Mouse (Mus musculus): ENCODE results near the gene Kcnh3.
"Not testable (repeated sequence)": the region's sequence is repeated elsewhere in the genome, so short reads cannot be mapped to it uniquely, and the experiment has no call there.

Gene Kcnh3

DNA sequence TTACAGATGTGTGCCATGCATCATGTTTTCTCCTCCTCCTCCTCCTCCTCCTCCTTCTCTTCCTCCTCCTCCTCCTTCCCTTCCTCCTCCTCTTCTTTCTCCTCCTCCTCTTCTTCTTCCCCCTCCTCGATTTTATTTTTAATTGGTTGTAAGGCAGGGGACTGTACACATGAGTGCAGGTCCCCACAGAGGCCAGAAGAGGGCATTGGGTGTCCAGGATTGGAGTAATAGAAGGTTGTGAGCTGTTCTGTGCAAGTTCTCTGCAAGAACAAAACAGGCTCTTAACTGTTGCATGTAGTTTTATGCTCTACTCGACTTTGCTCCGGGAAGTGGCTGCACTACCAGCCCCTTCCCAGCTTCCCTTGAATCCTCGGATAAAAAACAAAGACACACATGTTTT lies 15.5 kb downstream of the Kcnh3 start:
- DNase-seq (ENCODE audit: low spot score): no peak

DNA sequence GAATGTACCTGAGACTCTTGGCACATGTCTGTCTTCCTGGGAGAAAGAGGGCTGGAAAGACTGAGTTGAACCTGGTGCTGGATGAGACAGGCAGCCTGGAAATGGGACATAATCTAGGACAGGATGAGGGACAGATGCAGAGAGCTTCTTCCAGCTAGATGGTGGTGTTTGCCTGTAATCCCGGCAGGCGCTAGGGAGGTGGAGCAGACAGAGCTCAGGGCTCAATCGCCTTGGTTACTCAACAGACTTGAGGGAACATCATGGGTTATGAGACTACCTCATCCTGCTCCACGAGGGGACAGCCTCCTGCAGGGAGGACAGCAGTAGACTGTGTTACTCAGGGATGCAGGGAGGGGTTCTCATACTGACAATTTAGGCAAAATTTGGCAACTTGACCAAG lies 16.6 kb downstream of the Kcnh3 start:
- no peak for DNase-seq (ENCODE audit: low spot score)

GRCm38 (mm10) chr15:99242045-99242444 lies 17.4 kb downstream of the Kcnh3 start:
- no peak for DNase-seq (ENCODE audit: low spot score)

GRCm38 (mm10) chr15:99246736-99247135 lies 22.1 kb downstream of the Kcnh3 start:
- not testable (repeated sequence) for DNase-seq (ENCODE audit: low spot score)

- no peak for DNase-seq (ENCODE audit: low spot score)
These were observed 24.3 kb downstream of the Kcnh3 start for GRCm38 (mm10) chr15:99248972-99249371.

DNA sequence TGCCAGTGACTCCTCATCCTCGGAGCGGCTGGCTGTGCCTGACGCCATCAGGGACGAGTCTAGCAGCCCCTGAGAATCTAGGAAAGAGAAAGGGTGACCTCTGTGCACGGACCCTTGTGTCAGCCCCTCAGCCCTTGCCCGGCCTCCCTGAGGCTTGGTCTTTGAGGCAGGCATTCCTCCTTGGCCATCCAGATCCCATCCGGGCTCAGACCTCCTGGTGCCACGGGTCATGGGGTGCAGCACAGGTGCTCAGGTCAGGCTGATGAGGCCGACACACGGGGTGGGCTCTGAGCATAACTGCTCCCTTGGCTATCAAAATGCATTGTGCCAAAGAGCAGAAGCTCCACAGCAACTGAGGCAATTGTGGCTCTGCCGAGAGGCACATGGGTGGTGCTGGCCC lies 25.3 kb downstream of the Kcnh3 start:
- DNase-seq (ENCODE audit: low spot score): no peak

DNA sequence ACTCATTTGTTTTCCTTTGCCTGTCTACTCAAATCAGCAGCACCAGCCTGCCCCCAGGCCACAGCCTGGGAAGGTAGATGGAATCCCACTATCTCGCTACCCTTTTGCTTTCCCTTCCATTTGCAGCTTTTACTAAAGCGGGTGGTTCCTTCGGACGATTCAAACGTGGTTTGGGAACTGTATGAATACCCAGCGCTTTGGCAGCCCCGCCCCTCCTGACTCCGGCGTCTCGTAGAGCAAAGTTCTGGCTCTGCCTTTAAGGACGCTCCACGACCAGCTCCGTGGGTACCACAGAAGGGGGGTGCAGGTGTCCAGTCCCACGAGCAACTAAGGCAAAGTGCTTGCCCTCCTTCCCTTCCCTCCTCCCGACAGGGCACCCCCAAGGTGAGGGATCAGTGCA lies 26.4 kb downstream of the Kcnh3 start:
- DNase-seq (ENCODE audit: low spot score): not testable (repeated sequence)

DNA sequence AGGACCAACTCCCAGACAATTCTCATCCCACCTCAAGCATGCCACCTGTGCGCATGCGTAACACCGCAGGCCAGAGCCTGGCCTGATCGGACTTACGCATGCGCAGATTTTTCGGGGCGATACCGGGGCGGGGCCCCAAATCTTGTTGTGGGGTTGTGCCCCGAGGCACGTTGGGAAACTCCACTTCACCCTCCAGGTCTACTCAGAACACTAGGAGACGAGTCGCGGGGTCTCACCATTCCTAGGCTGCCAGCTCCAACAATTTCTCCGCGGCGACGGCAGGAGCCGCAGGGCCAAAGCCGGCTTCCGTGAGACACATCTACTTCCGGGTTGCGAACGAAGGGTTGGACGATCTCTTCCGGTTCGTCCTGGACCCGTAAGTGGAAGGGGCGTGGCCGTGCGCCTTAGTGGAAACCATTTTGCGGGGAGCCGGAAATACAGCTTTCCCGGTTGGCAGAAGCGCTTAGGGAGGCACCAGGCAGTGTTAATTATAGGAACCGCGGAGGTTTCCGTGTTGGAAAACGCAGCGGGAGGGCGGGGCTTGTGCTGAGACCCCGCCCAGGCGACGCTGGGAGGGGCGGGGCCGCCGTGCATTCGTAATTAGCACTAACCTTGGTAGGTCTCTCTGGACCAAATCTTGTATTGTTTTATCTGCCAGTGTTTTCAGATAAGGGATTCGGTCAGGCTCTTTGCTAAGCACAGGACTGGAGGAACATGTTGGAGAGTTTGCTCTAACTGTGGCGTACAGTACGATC lies 27.1 kb downstream of the Kcnh3 start, which contains the start of gene Mcrs1:
TSS of gene Mcrs1 (minus strand) at position 336 of the 755 bp plus-strand sequence.
- peak; percentile 96 for DNase-seq (ENCODE audit: low spot score)

- no peak for DNase-seq (ENCODE audit: low spot score)
These were observed 27.9 kb downstream of the Kcnh3 start for GRCm38 (mm10) chr15:99252381-99253174.

DNA sequence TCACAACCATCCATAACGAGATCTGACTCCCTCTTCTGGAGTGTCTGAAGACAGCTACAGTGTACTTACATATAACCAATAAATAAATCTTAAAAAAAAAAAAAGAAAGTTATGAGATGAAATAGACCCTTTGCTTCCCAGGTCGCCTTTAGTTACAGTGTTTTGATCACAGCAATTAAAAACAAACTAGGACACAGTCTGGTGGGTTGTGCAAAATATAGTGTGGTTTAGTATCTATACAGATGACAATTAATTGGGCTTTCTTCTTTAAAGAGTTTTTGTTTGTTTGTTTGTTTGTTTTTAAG lies 28.5 kb downstream of the Kcnh3 start:
- DNase-seq (ENCODE audit: low spot score): not testable (repeated sequence)

GRCm38 (mm10) chr15:99253772-99254171 lies 29.1 kb downstream of the Kcnh3 start:
- DNase-seq (ENCODE audit: low spot score): no peak

GRCm38 (mm10) chr15:99254477-99255005 lies 29.9 kb downstream of the Kcnh3 start:
- no peak for DNase-seq (ENCODE audit: low spot score)

- no peak for DNase-seq (ENCODE audit: low spot score)
These were observed 30.6 kb downstream of the Kcnh3 start for GRCm38 (mm10) chr15:99255241-99255749.

GRCm38 (mm10) chr15:99259167-99259729 lies 34.6 kb downstream of the Kcnh3 start:
- DNase-seq (ENCODE audit: low spot score): no peak

GRCm38 (mm10) chr15:99259730-99260252 lies 35.1 kb downstream of the Kcnh3 start:
- peak; percentile 90 for DNase-seq (ENCODE audit: low spot score)

GRCm38 (mm10) chr15:99262702-99263101 lies 38.0 kb downstream of the Kcnh3 start:
- DNase-seq (ENCODE audit: low spot score): no peak

- no peak for DNase-seq (ENCODE audit: low spot score)
These were observed 39.7 kb downstream of the Kcnh3 start for GRCm38 (mm10) chr15:99264363-99264762.

- DNase-seq (ENCODE audit: low spot score): peak; percentile 65
These were observed 41.0 kb downstream of the Kcnh3 start for GRCm38 (mm10) chr15:99265679-99266078.

DNA sequence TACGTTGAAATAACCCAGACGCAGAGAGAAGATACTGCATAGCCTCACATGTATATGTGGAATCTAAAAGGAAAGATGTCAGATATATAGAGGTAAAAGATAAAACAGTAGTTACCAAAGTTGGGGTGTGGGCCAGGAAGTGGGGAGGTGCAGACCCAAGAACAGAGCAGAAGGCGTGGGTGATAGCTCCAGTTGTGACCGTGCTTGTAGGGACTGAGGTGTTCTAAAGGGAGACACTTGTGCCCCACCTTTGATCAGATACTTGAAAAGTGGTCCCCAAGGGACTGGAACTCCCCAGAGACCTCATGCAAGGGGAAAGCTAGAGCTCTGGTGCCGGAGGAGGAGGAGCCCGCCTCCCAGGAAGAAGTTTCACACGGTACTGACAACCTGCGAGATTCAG lies 51.4 kb downstream of the Kcnh3 start:
- no peak for DNase-seq (ENCODE audit: low spot score)

DNA sequence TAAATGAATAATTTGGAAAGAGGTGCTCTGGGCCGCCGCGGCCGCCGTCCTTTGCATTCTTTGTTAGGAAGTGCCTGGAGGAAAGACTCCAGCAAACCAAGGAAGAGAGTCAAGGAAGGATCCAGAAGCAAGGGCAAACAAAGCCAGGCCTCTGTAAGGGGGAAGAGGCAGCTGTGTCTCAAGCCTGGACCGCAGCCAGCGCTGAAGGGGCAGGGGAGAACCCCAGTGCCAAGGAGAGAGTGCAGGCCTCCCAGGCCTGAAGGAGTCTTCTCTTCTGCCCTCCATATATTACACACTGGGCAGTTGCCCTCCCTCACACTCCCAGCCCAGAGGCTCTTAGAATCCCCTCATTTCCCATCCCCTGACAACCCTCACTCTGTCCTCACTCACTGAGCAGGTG lies 53.6 kb downstream of the Kcnh3 start:
- DNase-seq (ENCODE audit: low spot score): no peak

GRCm38 (mm10) chr15:99283456-99283855 lies 58.8 kb downstream of the Kcnh3 start:
- no peak for DNase-seq (ENCODE audit: low spot score)

- DNase-seq (ENCODE audit: low spot score): peak; percentile 86
These were observed 60.0 kb downstream of the Kcnh3 start for GRCm38 (mm10) chr15:99284527-99285188.
